Comparison of ENCODE assay signal across 8 mouse cellular contexts in genomic region chr3:94952806-94953205, GRCm38 (mm10). TPM values are rescaled to one million over a fixed set of nuclear protein-coding genes. Genes with fewer than 3 reads are reported as not detected.
DNase-seq lines count a peak whose midpoint lies in the region; ATAC-seq lines count a peak whose summit lies in the region.

No protein-coding gene starts in this region.

- intact Hi-C loops in heart, postnatal 36 days (cut with DNase I), result no loop called here

- no peak for DNase-seq in heart, embryonic 10.5 days (ENCODE audit: low spot score)
- no peak for DNase-seq in heart, postnatal 36 days
- DNase-seq in large intestine, adult 2 months (ENCODE audit: low read depth, low spot score), result peak; percentile 71
- DNase-seq in right cerebral cortex, adult 18-20 months, result no peak
- no peak for DNase-seq in frontal cortex, postnatal 14 days (ENCODE audit: low spot score in 2 of 2)

- peaks cover 27% of the 10 kb centered on the region for H3K36me3 ChIP-seq in heart, embryonic 10.5 days
- H3K36me3 ChIP-seq in heart, embryonic 16.5 days (ENCODE audit: control insufficient read depth, insufficient read depth), result peaks cover 15% of the 10 kb centered on the region
- H3K36me3 ChIP-seq in midbrain, embryonic 13.5 days, result peaks cover 24% of the 10 kb centered on the region

- ATAC-seq in heart, embryonic 16.5 days (replicated peaks; ENCODE audit: extremely low read depth, insufficient read depth, low FRiP score), result no peak
- no peak for ATAC-seq in midbrain, embryonic 13.5 days

- H3K4me3 ChIP-seq in heart, embryonic 10.5 days, result peak overlapping the region; percentile 90
- H3K4me3 ChIP-seq in brown adipose tissue, adult 24 weeks (ENCODE audit: insufficient read depth, low read depth, low read length), result peak overlapping the region; percentile 80; the same call in 1 of the 2 replicates
- peak overlapping the region; percentile 95 for H3K4me3 ChIP-seq in heart, embryonic 16.5 days (ENCODE audit: low read length)
- peak overlapping the region; percentile 67 for H3K4me3 ChIP-seq in midbrain, embryonic 13.5 days (replicated peaks)

- no peaks in the 10 kb centered on the region for H3K27me3 ChIP-seq in heart, embryonic 10.5 days (ENCODE audit: insufficient read depth, poor library complexity, severe bottlenecking)
- H3K27me3 ChIP-seq in heart, embryonic 16.5 days (ENCODE audit: control insufficient read depth, insufficient read depth, low read length), result no peaks in the 10 kb centered on the region
- H3K27me3 ChIP-seq in midbrain, embryonic 13.5 days, result no peaks in the 10 kb centered on the region; the same call in 1 of the 2 replicates

- 0 out of 2 replicates have a peak overlapping the region, but pooled peaks have one; percentile 98 for H3K27ac ChIP-seq in heart, embryonic 10.5 days
- no peak overlapping the region for H3K27ac ChIP-seq in brown adipose tissue, adult 24 weeks (replicated peaks; ENCODE audit: low read depth, low read length)
- no peak overlapping the region for H3K27ac ChIP-seq in heart, embryonic 16.5 days (ENCODE audit: low read length)
- no peak overlapping the region for H3K27ac ChIP-seq in midbrain, embryonic 13.5 days

- peaks cover 12% of the 10 kb centered on the region; the same call in 1 of the 2 replicates for H3K4me1 ChIP-seq in heart, embryonic 10.5 days
- H3K4me1 ChIP-seq in brown adipose tissue, adult 24 weeks (ENCODE audit: control insufficient read depth, insufficient read depth, insufficient read length, low read length), result no peaks in the 10 kb centered on the region
- peaks cover 7% of the 10 kb centered on the region; the same call in 1 of the 2 replicates for H3K4me1 ChIP-seq in heart, embryonic 16.5 days (ENCODE audit: control insufficient read depth, insufficient read depth, low read length)
- H3K4me1 ChIP-seq in midbrain, embryonic 13.5 days (replicated peaks), result peaks cover 26% of the 10 kb centered on the region

- H3K9ac ChIP-seq in heart, embryonic 16.5 days (ENCODE audit: low read length), result no peak overlapping the region
- no peak overlapping the region for H3K9ac ChIP-seq in midbrain, embryonic 13.5 days (replicated peaks)

- WGBS in heart, embryonic 10.5 days, result 74% methylated on average over 5 of the region's 5 CpGs
- 65% methylated on average over 5 of the region's 5 CpGs for WGBS in heart, embryonic 16.5 days
- 28% methylated on average over 5 of the region's 5 CpGs for WGBS in large intestine, adult 2 months
- WGBS in midbrain, embryonic 13.5 days, result 80% methylated on average over 5 of the region's 5 CpGs

- H3K9me3 ChIP-seq in heart, embryonic 10.5 days, result no peaks in the 10 kb centered on the region
- no peaks in the 10 kb centered on the region for H3K9me3 ChIP-seq in heart, embryonic 16.5 days (replicated peaks; ENCODE audit: control insufficient read depth, low read length)
- no peaks in the 10 kb centered on the region for H3K9me3 ChIP-seq in midbrain, embryonic 13.5 days

- peak overlapping the region; percentile 86 for H3K4me2 ChIP-seq in heart, embryonic 16.5 days (ENCODE audit: low read depth, low read length)
- H3K4me2 ChIP-seq in midbrain, embryonic 13.5 days (replicated peaks), result peak overlapping the region; percentile 64

RNA-seq across cellular contexts. Expression of gene Rfx5, which starts 1.1 kb away (rescaled TPM):
- polyA plus RNA-seq in heart, embryonic 10.5 days (2016; fragmentation: Nextera tagmentation; extraction: Ambion mirVana), result 7.3 and 7.8 TPM in 2 replicates
- total RNA-seq in heart, postnatal 36 days (2021), result 1 to 10 TPM; 4.4 to 6.5 TPM
- polyA plus RNA-seq in brown adipose tissue, adult 24 weeks (2012; ENCODE audit: insufficient read depth, insufficient read length, missing spikeins), result 4.0 and 6.3 TPM in 2 replicates
- 4.0 and 4.7 TPM in 2 replicates for polyA plus RNA-seq in heart, embryonic 16.5 days (2015; fragmentation: Nextera tagmentation; extraction: Ambion mirVana)
- 6.2 and 12.2 TPM in 2 replicates for polyA plus RNA-seq in large intestine, adult 2 months (2012; rRNA removed)
- 5.0 and 5.2 TPM in 2 replicates for polyA plus RNA-seq in midbrain, embryonic 13.5 days (2015; fragmentation: Nextera tagmentation; extraction: Ambion mirVana)

RNA-seq across cellular contexts. Expression of gene Selenbp1, which starts 19.9 kb away (rescaled TPM):
- polyA plus RNA-seq in heart, embryonic 10.5 days (2016; fragmentation: Nextera tagmentation; extraction: Ambion mirVana), result 30.5 and 35.8 TPM in 2 replicates
- total RNA-seq in heart, postnatal 36 days (2021), result 100 to 1,000 TPM; 110 to 122 TPM
- 51.0 and 61.7 TPM in 2 replicates for polyA plus RNA-seq in brown adipose tissue, adult 24 weeks (2012; ENCODE audit: insufficient read depth, insufficient read length, missing spikeins)
- polyA plus RNA-seq in heart, embryonic 16.5 days (2015; fragmentation: Nextera tagmentation; extraction: Ambion mirVana), result 124 and 143 TPM in 2 replicates
- polyA plus RNA-seq in large intestine, adult 2 months (2012; rRNA removed), result 74.0 and 82.8 TPM in 2 replicates
- 7.7 and 9.0 TPM in 2 replicates for polyA plus RNA-seq in midbrain, embryonic 13.5 days (2015; fragmentation: Nextera tagmentation; extraction: Ambion mirVana)

RNA-seq across cellular contexts. Expression of gene Pi4kb, which starts 21.7 kb away (rescaled TPM):
- 8.4 and 17.3 TPM in 2 replicates for polyA plus RNA-seq in heart, embryonic 10.5 days (2016; fragmentation: Nextera tagmentation; extraction: Ambion mirVana)
- 10 to 100 TPM; 24.6 to 30.3 TPM for total RNA-seq in heart, postnatal 36 days (2021)
- 16.6 and 17.7 TPM in 2 replicates for polyA plus RNA-seq in brown adipose tissue, adult 24 weeks (2012; ENCODE audit: insufficient read depth, insufficient read length, missing spikeins)
- polyA plus RNA-seq in heart, embryonic 16.5 days (2015; fragmentation: Nextera tagmentation; extraction: Ambion mirVana), result 15.1 and 20.1 TPM in 2 replicates
- 21.7 and 33.0 TPM in 2 replicates for polyA plus RNA-seq in large intestine, adult 2 months (2012; rRNA removed)
- 24.7 and 25.3 TPM in 2 replicates for polyA plus RNA-seq in midbrain, embryonic 13.5 days (2015; fragmentation: Nextera tagmentation; extraction: Ambion mirVana)
